9 mouse cellular contexts compared by ENCODE assay signal in the genomic region with DNA sequence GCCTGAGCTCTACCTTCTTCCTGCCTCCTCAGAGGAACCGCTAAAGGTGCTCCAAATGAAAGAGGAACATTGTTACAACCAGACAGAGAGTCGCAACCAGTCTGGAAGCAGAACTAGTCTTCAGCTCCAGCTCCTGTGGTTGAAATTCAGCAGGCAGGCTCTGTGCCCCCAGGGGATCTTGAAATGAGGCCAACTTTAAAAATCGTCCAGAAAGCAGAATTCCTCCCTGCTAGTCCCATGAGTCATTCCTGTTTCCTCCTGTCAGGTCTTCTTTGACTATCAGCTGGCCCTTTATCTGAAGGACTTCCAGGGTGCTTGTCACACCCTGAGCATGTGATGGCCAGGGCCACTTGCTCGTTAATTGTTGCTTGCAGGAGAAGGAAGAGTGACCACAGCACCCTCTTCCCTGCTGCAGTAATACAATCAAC.
DNase-seq lines count a peak whose midpoint lies in the region; ATAC-seq and TF ChIP-seq lines count a peak whose summit lies in the region.
"Had no signal": no experiment of that assay in that cellular context is flagged by ENCODE, and none has a peak within 500 bp of the region (broad histone marks: within the 10 kb centered on the region; RNA-seq: fewer than 3 reads in every experiment).

No protein-coding gene starts in this region.

- H3K27ac ChIP-seq in forebrain, embryonic 10.5 days: 0 out of 2 replicates have a peak overlapping the region, but pooled peaks have one; percentile 26
- H3K27ac ChIP-seq in forebrain, embryonic 16.5 days (ENCODE audit: low read length): no peak overlapping the region
- peak overlapping the region; percentile 53 for H3K27ac ChIP-seq in heart, adult 2 months

- peaks cover 20% of the 10 kb centered on the region for H3K4me1 ChIP-seq in forebrain, embryonic 10.5 days
- peaks cover 3% of the 10 kb centered on the region; the same call in 1 of the 2 replicates for H3K4me1 ChIP-seq in forebrain, embryonic 16.5 days (replicated peaks; ENCODE audit: control insufficient read depth, insufficient read depth, low read length)
- H3K4me1 ChIP-seq in heart, adult 2 months (ENCODE audit: control insufficient read depth, insufficient read depth, low read length): peaks cover 6% of the 10 kb centered on the region

- H3K27me3 ChIP-seq in forebrain, embryonic 10.5 days (ENCODE audit: poor library complexity, severe bottlenecking): no peaks in the 10 kb centered on the region
- H3K27me3 ChIP-seq in forebrain, embryonic 16.5 days (replicated peaks; ENCODE audit: control insufficient read depth, insufficient read depth, low read length): no peaks in the 10 kb centered on the region
- H3K27me3 ChIP-seq in heart, adult 2 months (ENCODE audit: control insufficient read depth, insufficient read depth, low read length): no peaks in the 10 kb centered on the region

- TF ChIP-seq EP300 in heart, adult 2 months (IDR thresholded peaks at IDR 0.05; ENCODE audit: insufficient read depth, low read depth, low read length): peak; percentile 50; the same call in 1 of the 2 replicates

- intact Hi-C loops in heart, adult 2 months (cut with DNase I): loop anchor here (2.0 kb wide), 1 partner anchor 23 kb away; no protein-coding TSS in a partner anchor

- H3K79me2 ChIP-seq in heart, adult 2 months (replicated peaks; ENCODE audit: control insufficient read depth, insufficient read depth, low read length): no peaks in the 10 kb centered on the region

- H3K4me3 ChIP-seq in forebrain, embryonic 10.5 days: no peak overlapping the region
- H3K4me3 ChIP-seq in forebrain, embryonic 16.5 days (replicated peaks; ENCODE audit: low read length): no peak overlapping the region
- H3K4me3 ChIP-seq in heart, adult 2 months: no peak overlapping the region
- H3K4me3 ChIP-seq: erythroblast, embryonic 14.5 days had no signal

- H3K9me3 ChIP-seq in forebrain, embryonic 10.5 days: no peaks in the 10 kb centered on the region
- H3K9me3 ChIP-seq in forebrain, embryonic 16.5 days (ENCODE audit: control insufficient read depth, low read length): no peaks in the 10 kb centered on the region

- WGBS in forebrain, embryonic 10.5 days: 39% methylated on average over 4 of the region's 4 CpGs
- WGBS in forebrain, embryonic 16.5 days: 25% methylated on average over 4 of the region's 4 CpGs
- 8% methylated on average over 4 of the region's 4 CpGs for WGBS in heart, adult 2 months

- TF ChIP-seq POLR2A in heart, adult 2 months (IDR thresholded peaks at IDR 0.05; ENCODE audit: insufficient read depth, low read depth, low read length): no peak

- H3K9ac ChIP-seq in forebrain, embryonic 16.5 days (replicated peaks; ENCODE audit: low read depth, low read length): no peak overlapping the region
- H3K9ac ChIP-seq in heart, adult 2 months (ENCODE audit: low read depth, low read length): no peak overlapping the region

- H3K36me3 ChIP-seq in forebrain, embryonic 10.5 days (replicated peaks): no peaks in the 10 kb centered on the region
- no peaks in the 10 kb centered on the region for H3K36me3 ChIP-seq in forebrain, embryonic 16.5 days (ENCODE audit: control insufficient read depth, insufficient read depth)
- no peaks in the 10 kb centered on the region for H3K36me3 ChIP-seq in heart, adult 2 months (ENCODE audit: control insufficient read depth, insufficient read depth, low read length)

- DNase-seq in forebrain, embryonic 10.5 days (ENCODE audit: extremely low spot score, low spot score): no peak
- DNase-seq in retina, postnatal 1 day: peak; percentile 45
- DNase-seq in retina, embryonic 14.5 days (ENCODE audit: low spot score): no peak
- DNase-seq in heart, adult 2 months: peak; percentile 41 to 56
- peak; percentile 34 to 41 for DNase-seq in kidney, adult 8-10 months
- DNase-seq in spleen, postnatal 4 days (ENCODE audit: low spot score in 2 of 2): no peak

- ATAC-seq in forebrain, embryonic 16.5 days: no peak; the same call in 1 of the 2 replicates
- no peak for ATAC-seq in inflammation-experienced regulatory T-cells, adult 6 months

- no peak for TF ChIP-seq CTCF in heart, adult 2 months (IDR thresholded peaks at IDR 0.05)

- no peak overlapping the region for H3K4me2 ChIP-seq in forebrain, embryonic 16.5 days (ENCODE audit: low read length)

Comparison
In these comparisons a context has a peak if more than half of its experiments do, and no peak if none do; other contexts are left out.
1. DNase-seq: peak in retina, postnatal 1 day (single experiment), heart, adult 2 months (2 of 2) and kidney, adult 8-10 months (2 of 2); none in forebrain, embryonic 10.5 days (single experiment), retina, embryonic 14.5 days (single experiment) and spleen, postnatal 4 days (0 of 2).